Mouse (Mus musculus) 3134 (cell line): ENCODE results near the gene Sptbn4.
A peak's percentile ranks its signal among the peaks of the same experiment; 100 is the strongest.

Source experiments
- DNase-seq: peaks from one replicate; pipeline ENCODE4 v3.0.0-alpha.2; 2011; ENCODE audit warnings: low spot score; ENCODE audit not compliant: insufficient read length; ENCODE audit errors: extremely low read depth

Sptbn4 gene

GRCm38 (mm10) chr7:27355745-27356240, 91.7 kb downstream of the Sptbn4 start, which contains the start of gene Shkbp1:
Gene Shkbp1 (minus strand): TSS chr7:27356019.
- DNase-seq = peak; percentile 84

DNA sequence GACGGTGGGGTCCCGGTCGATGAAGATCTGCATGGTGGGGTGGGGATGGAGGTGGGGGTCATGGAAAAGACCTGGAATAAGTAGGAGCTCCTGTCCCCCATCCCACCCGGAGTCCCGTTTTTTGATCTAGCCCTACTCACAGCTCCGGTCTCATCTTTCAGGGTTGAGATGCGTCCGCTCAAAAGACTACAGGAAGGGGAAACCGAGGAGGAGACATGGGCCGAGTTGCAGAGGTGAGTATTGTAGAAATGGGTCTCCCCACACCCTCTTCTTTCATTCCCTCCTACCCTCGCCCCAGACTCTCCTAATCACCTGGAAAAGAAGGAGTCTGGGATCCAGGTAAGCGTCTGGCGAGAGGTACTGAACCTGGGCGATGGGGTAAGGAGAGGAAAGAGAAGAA, 92.2 kb downstream of the Sptbn4 start:
- no peak for DNase-seq

- DNase-seq = no peak
Measured at GRCm38 (mm10) chr7:27354783-27355182, 92.7 kb downstream of the Sptbn4 start.

- DNase-seq = no peak
Measured at GRCm38 (mm10) chr7:27354144-27354543, 93.3 kb downstream of the Sptbn4 start.

DNA sequence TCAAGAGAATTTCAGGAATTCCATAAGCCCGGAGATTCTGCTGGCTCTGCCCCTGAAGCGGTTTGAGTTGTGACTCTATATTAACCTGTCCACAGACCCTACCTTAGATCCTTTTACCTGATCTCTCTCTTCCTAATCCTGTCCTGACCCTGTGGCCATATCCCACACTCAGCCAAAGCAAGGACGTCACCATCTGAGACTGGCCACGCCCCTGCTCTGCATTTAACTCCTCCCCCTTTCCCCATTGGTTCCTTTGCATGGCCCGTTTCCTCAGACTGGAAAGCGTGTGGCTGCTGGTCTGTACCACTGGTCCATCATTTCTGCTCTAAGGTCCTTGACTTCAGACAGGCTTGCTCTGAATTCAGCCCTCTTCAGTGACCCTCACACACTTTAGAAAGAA, 102.0 kb downstream of the Sptbn4 start:
- no peak for DNase-seq

- DNase-seq = no peak
Measured at GRCm38 (mm10) chr7:27342595-27342994, 104.9 kb downstream of the Sptbn4 start.

DNA sequence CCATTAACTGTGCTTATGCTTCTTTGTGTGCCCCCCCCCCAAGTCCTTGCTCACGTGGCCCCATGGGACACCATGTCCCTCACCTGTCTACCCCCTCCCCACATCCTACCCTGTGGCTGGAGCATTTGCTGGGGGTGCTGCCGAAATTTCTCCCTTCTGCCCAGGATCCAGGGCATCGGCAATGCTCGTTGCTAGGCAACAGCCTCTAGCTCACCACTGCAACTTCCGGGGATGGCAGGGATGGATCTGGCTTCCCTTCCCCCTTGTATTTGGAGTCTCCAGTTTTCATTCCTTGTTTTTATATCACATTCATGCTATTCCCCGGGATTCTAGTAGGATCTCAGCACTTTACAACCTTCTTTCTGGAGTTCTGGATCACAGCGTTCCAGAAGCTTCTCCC, 108.0 kb downstream of the Sptbn4 start:
- DNase-seq = no peak

DNA sequence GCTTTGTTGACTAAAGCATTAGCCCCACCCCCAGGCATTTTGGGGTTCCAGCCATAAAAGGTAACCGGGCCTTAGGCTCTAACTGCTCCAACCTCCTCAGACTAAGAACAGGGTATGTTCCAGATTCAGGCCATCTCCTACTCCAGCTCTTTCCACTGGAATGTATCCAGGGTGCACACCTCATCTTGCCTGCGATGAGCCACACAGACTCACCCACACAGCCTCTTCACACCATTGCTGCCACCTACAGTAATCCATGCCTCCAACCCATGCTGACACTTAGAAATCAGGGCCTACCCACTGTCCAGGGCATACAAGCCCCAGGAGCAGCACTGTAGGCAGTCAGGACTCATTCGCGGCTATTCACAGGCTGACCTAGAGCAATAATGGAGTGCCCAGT, 108.4 kb downstream of the Sptbn4 start:
- DNase-seq = no peak

- DNase-seq = no peak
Measured at GRCm38 (mm10) chr7:27337175-27337853, 110.2 kb downstream of the Sptbn4 start, which contains the start of gene Ltbp4. Gene Ltbp4 (minus strand): TSS chr7:27337692.

- peak; percentile 69 for DNase-seq
Measured at GRCm38 (mm10) chr7:27335928-27336823, 111.3 kb downstream of the Sptbn4 start.

DNA sequence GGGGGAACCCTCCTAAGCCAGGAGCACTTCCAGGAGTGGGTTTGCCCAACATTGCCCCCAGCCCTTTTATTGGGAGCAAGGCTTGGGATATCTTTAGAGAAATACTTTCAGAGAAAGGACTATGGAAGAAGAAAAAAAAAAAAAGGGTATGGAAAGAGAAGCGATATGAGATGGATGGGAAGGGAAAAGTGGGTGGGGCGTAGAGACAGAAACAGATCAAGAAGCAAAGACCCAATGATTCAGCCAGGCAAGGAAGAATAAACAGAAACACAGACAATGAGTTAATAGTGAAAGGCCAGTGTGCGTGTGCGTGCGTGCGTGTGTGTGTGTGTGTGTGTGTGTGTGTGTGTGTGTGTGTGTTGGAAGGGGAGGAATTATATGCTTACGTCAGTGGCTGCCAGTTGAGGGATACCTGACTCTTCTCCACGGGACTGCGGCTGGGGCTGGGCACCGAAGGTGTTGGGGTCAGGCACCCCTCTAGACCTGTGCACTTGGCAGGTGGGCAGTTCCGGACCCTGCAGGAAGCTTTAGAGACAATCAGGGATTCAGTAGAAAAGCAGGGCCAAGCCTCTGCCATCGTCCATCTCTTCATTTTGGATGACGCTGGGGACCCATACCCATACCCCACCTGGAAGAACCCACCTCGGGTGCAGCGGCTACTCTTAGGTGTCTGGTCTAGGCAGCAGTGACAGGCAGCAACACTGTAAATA, 112.3 kb downstream of the Sptbn4 start:
- DNase-seq = no peak

GRCm38 (mm10) chr7:27334405-27334911, 113.0 kb downstream of the Sptbn4 start:
- DNase-seq = no peak

DNA sequence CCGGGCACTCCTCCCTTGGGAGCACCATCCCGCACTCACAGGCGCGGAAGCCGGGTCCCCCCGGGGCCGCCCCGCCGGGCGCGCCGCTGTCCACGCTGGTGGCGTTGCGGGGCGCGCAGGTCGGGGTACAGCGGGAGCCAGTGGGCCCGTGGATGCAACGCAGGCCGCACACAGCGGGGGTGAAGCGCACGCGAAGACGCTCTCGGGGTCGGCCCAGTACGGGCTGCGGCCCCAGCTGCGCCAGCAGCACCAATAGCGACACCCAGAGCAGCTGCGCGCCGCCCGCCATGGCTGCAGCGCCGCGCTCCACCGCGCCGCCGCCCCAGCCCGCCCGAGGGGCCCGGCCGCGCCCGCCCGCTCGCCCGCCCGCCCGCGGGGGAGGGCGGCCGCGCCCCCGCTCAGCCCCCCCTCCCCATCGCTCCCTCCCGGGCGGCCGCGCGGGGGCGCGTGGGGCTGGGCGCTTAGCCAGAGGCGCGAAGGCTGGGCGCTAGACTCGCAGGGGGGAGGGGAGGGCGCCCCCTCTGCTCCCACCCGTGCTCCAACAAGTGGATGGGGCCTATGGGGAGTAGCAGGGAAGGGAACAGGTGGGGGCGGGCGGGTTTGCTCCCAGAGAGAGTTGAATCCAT, 114.1 kb downstream of the Sptbn4 start:
- no peak for DNase-seq

DNA sequence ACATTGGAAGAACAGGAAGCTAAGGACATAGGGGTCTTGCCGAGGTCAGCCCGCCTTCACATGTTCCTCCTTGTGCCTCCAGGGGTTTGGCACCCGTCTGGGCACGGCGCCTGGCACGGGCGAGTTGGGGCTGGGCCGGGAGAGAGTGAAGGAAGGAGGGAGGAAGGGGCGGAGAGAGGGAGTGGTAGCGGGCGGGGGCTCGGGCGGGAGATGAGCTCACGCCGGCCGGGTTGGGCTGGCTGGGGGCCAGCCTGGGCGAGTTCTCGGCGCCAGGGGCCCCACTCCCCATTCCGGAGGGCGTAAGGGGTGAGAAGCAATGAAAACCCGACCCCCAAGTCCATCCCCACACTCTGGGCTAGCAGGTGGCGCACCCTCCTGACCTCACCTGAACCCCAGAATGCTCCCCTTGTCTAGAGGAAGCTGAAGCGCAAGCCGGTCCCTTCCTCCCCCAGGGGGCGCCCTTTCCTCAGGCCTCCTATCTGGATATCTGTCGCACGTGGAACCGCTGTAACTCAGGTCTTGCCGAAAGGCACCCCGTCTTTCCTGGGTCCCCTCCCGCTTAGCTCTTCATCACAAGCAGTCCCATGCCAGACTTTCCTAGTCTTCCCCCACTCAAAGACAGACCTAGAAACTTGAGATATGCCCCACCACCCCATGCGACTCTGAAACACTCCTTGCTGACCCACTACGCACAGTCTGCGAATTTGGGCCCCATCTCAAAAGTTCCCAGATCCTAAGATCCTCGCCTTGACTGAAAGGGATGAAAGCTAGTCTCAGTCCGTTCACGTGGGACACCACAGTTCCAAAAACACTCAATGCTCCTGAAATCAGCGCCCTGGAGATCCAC, 114.9 kb downstream of the Sptbn4 start:
- peak; percentile 89 for DNase-seq

GRCm38 (mm10) chr7:27331854-27332253, 115.6 kb downstream of the Sptbn4 start:
- no peak for DNase-seq

DNA sequence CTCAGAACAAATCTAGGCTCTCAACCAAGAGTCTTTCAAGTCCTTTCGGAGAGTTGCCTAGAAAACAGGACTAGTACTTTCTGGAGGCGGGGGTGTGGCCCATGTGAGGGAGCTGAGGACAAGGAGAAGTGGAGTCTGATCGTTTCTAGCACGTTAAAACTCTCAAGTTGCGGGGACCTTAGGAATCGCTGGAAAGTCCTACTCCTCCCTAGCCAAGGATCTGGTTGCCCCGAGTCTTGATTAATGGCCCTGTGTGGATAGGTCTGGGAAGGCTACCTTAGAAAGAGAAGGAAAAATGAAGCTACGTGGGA, 116.0 kb downstream of the Sptbn4 start:
- no peak for DNase-seq

GRCm38 (mm10) chr7:27330709-27331540, 116.6 kb downstream of the Sptbn4 start:
- peak; percentile 89 for DNase-seq

GRCm38 (mm10) chr7:27329981-27330380, 117.5 kb downstream of the Sptbn4 start:
- no peak for DNase-seq
